Mouse (Mus musculus) testis, adult 2 months (tissue): Measurements from ENCODE around the gene Mblac1. TPM values are rescaled to one million over a fixed set of nuclear protein-coding genes. Genes with fewer than 3 reads are reported as not detected.

Source experiments
- H3K27ac ChIP-seq: fragments of 200-500 bp; 2 replicates; pipeline ENCODE4 v1.5.1; 2012; ENCODE audit warnings: low read depth, low read length; ENCODE audit not compliant: control insufficient read depth, insufficient read depth
- H3K27me3 ChIP-seq: fragments of 200-500 bp; 2 replicates; pipeline ENCODE4 v1.6.1; 2012; ENCODE audit warnings: mild to moderate bottlenecking, low read length, moderate library complexity; ENCODE audit not compliant: control insufficient read depth, insufficient read depth
- H3K36me3 ChIP-seq: fragments of 200-500 bp; 2 replicates; pipeline ENCODE4 v1.6.1; 2012; ENCODE audit warnings: mild to moderate bottlenecking, low read length; ENCODE audit not compliant: control insufficient read depth, insufficient read depth
- H3K4me1 ChIP-seq: fragments of 200-500 bp; 2 replicates; pipeline ENCODE4 v1.6.1; 2012; ENCODE audit warnings: low read length; ENCODE audit not compliant: control insufficient read depth, insufficient read depth
- H3K4me3 ChIP-seq: fragments of 200-500 bp; 2 replicates; pipeline ENCODE4 v1.5.1; 2012; ENCODE audit warnings: low read depth, mild to moderate bottlenecking, low read length, moderate library complexity, mixed read lengths; ENCODE audit not compliant: control insufficient read depth
- CTCF ChIP-seq: fragments of 200-500 bp; IDR thresholded peaks from 2 replicates; pipeline ENCODE4 v1.5.1; 2012; ENCODE audit warnings: low read depth, mild to moderate bottlenecking, inconsistent platforms, low read length, moderate library complexity; ENCODE audit not compliant: control insufficient read depth, insufficient read depth, insufficient replicate concordance
- POLR2A ChIP-seq: fragments of 200-500 bp; IDR thresholded peaks from 2 replicates; pipeline ENCODE4 v1.6.1; 2012; ENCODE audit warnings: low read depth, mild to moderate bottlenecking, inconsistent platforms, low read length, moderate library complexity; ENCODE audit not compliant: control insufficient read depth
- polyA plus RNA-seq: library from polyadenylated mRNA; depleted of rRNA; stranded (reverse); fragments of >200 nt; gene quantifications from 2 replicates; pipeline ENCODE4 v1.2.3, GENCODE M21; 2012; rRNA removed

The Mblac1 gene
- polyA plus RNA-seq, 1 experiment, result 5.4 TPM

GRCm38 (mm10) chr5:138233778-138234177, 39.7 kb downstream of the Mblac1 start:
- Histone ChIP-seq H3K4me1 (no peaks in the 10 kb centered on the region), H3K27me3 (no peaks in the 10 kb centered on the region), H3K27ac (no peak overlapping the region), H3K36me3 (no peaks in the 10 kb centered on the region), H3K4me3 (no peak overlapping the region)
- TF ChIP-seq POLR2A, result no peak
- TF ChIP-seq CTCF, result no peak

- H3K27ac ChIP-seq, result no peak overlapping the region
- TF ChIP-seq POLR2A (no peak), CTCF (no peak)
- no peak overlapping the region for H3K4me3 ChIP-seq
- H3K4me1 ChIP-seq, result no peaks in the 10 kb centered on the region
- no peaks in the 10 kb centered on the region for H3K27me3 ChIP-seq
- no peaks in the 10 kb centered on the region for H3K36me3 ChIP-seq
Measured at GRCm38 (mm10) chr5:138234224-138234623, 40.1 kb downstream of the Mblac1 start.

GRCm38 (mm10) chr5:138241511-138241910, 47.4 kb downstream of the Mblac1 start:
- Histone ChIP-seq H3K4me1 (no peaks in the 10 kb centered on the region), H3K27ac (no peak overlapping the region), H3K27me3 (no peaks in the 10 kb centered on the region), H3K36me3 (no peaks in the 10 kb centered on the region), H3K4me3 (no peak overlapping the region)
- TF ChIP-seq CTCF (no peak), POLR2A (no peak)

Other genes starting within 250 kb of the Mblac1 start
- 0.02 TPM in 1 of 2 replicates, not detected in the other for gene Gjc3, start 231.2 kb upstream of the Mblac1 start, polyA plus RNA-seq
- gene Azgp1, start 212.8 kb upstream of the Mblac1 start, polyA plus RNA-seq, result 0.12 and 0.51 TPM in 2 replicates
- gene Smok3a, start 173.1 kb upstream of the Mblac1 start, polyA plus RNA-seq, result 9.6 and 11.7 TPM in 2 replicates
- 13.1 and 13.5 TPM in 2 replicates for gene Smok3b, start 172.9 kb upstream of the Mblac1 start, polyA plus RNA-seq
- 9.7 and 10.4 TPM in 2 replicates for gene Smok3c, start 141.1 kb upstream of the Mblac1 start, polyA plus RNA-seq
- 3.4 and 4.0 TPM in 2 replicates for gene Zkscan1, start 109.2 kb upstream of the Mblac1 start, polyA plus RNA-seq
- gene Zscan21, start 77.4 kb upstream of the Mblac1 start, polyA plus RNA-seq, result 51.4 and 58.2 TPM in 2 replicates
- gene Zfp113, start 38.6 kb upstream of the Mblac1 start, polyA plus RNA-seq, result 1.8 and 2.2 TPM in 2 replicates
- gene Cops6, start 33.2 kb upstream of the Mblac1 start, polyA plus RNA-seq, result 148 and 160 TPM in 2 replicates
- 65.6 and 70.3 TPM in 2 replicates for gene Ap4m1, start 22.3 kb upstream of the Mblac1 start, polyA plus RNA-seq
- gene Mcm7, start 21.9 kb upstream of the Mblac1 start, polyA plus RNA-seq, result 93.6 and 96.0 TPM in 2 replicates
- gene Taf6, start 6.9 kb upstream of the Mblac1 start, polyA plus RNA-seq, result 141 and 154 TPM in 2 replicates
- 1.6 and 1.7 TPM in 2 replicates for gene Cnpy4, start 6.8 kb upstream of the Mblac1 start, polyA plus RNA-seq
- gene Nxpe5, start 31.6 kb downstream of the Mblac1 start, polyA plus RNA-seq, result 0.14 and 0.19 TPM in 2 replicates
- 23.2 and 28.3 TPM in 2 replicates for gene Lamtor4, start 61.2 kb downstream of the Mblac1 start, polyA plus RNA-seq
- gene BC037034, start 69.7 kb downstream of the Mblac1 start, polyA plus RNA-seq, result 60.7 and 63.1 TPM in 2 replicates
- 0.10 TPM in 2 replicates for gene Gal3st4, start 78.5 kb downstream of the Mblac1 start, polyA plus RNA-seq
- not detected in 2 replicates for gene Gm43720, start 85.6 kb downstream of the Mblac1 start, polyA plus RNA-seq
- 18.6 and 22.7 TPM in 2 replicates for gene Gpc2, start 85.7 kb downstream of the Mblac1 start, polyA plus RNA-seq
- gene Stag3, start 85.9 kb downstream of the Mblac1 start, polyA plus RNA-seq, result 201 and 224 TPM in 2 replicates
- gene Pvrig, start 147.6 kb downstream of the Mblac1 start, polyA plus RNA-seq, result 1.4 and 1.5 TPM in 2 replicates
- 2.5 and 2.9 TPM in 2 replicates for gene Zfp157, start 247.2 kb downstream of the Mblac1 start, polyA plus RNA-seq